Mouse (Mus musculus): Measurements from ENCODE around the gene Taok2. TPM values are rescaled to one million over a fixed set of nuclear protein-coding genes. Genes with fewer than 3 reads are reported as not detected.
A peak's percentile ranks its signal among the peaks of the same experiment; 100 is the strongest.

Gene Taok2
- total RNA-seq, 2 experiments from 2014 or later, result 156 to 160 TPM

DNA sequence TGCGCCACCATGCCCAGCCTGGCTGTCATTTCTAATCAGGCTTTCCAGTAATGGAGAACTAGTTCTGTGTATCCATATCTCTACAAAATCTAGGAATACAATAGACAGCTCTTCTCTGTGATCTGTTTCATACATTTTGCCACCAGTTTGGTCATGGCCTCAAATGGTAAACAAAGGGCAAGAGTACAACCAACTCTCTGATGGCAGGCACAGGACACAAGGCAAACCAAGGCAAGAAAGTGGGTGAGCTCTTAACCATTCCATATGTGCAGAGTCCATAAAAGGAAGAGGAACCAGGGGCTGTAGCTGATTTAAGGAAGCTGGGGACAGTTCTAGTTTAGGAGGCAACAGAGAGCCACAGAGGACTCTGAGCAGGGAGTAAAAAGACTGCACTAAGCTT lies 7.3 kb downstream of the Taok2 start:
- DNase-seq (ENCODE audit: low spot score in 2 of 2), result no peak

DNA sequence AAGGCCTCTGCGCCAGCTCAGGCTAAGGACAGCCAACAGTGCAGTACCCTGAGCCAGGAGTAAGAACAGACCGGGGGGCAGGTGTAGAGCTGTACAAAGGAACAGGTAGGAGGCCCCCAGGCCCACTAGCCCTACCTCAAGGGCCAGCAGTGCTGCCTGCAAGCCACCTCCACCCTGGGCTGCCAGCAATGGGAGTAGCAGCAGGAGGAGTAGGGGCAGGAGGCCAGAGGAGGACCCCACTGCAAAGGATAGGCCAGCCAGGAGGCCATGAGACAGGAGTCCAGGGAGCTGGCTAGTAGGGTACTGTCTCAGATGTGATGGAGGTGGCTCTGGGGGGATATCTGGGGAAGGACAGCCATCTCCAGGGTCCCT lies 14.0 kb downstream of the Taok2 start:
- no peak for DNase-seq (ENCODE audit: low spot score in 2 of 2)

DNA sequence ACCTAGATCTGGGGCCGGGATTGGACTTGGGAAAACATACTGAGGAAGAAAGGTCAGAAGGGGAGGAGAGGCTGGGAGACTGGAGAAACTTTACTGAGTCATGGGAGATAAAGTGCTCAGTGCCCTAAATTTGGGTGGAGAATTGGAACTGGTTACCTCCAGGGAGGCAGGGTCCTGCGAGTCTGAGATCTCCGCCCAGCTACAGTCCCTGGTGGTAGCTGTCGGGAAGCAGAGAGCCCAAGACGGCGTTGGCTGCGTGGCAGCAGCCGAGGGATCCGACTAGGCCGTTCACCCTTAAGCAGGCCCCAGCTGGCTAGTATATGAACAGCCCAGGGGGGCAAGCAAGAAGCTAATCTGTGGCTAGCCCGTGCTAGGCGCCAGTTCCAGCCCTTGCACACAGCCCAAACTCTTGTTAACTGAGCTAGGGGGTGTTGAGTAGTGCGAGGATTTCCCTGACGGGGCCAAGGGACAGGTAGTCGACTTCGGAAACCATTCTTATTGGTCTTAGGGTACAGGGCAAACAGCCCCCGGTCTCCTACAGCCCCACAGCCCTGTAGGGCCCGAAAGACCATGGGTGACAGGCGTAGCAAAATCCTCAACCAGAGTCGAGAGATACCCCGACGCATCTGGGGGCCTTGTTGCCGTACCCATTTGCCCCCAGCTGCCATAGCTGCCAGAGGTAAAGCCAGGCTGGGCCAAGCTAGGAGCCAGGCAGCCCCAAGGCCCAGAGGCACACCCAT lies 14.6 kb downstream of the Taok2 start:
- no peak for DNase-seq (ENCODE audit: low spot score in 2 of 2)

DNA sequence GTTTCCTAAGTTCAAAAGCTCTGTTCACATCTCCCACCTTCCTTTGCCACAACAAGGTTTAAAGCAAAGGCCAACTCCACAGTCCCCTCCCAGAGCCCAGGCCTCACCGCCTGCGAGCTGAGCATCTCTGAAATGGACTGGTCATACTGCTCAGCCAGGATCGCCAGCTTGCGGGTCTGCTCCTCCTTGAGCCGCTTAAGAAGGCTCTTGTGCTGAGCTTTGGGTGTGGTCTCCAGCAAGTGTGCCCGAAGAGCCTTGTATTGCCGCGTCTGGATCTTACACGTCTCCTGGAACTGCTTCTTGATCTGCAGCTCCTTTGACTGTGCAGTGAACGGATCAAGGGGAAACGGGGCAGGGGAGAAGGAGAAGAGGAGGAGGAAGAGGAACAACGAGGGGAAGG lies 16.5 kb downstream of the Taok2 start:
- no peak for DNase-seq (ENCODE audit: low spot score in 2 of 2)

DNA sequence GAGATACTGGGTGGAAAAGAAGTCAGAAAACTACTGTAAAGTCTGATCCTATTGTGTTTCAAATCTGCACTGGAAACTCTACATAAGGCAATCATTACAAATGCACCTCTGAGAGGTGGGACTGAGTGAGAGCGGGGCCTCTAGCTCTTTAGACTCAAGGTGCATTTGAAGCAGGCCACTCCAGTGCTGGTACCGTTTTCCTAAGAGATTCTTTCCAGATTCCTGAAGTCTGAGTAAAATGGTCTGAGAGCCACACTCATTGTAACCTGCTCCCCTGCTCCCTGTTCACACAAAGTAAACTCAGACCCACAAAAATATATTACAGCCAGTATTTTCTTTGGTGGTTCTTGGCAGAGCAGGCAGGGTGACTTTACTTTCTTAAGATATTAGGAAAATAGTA lies 17.0 kb downstream of the Taok2 start:
- no peak for DNase-seq (ENCODE audit: low spot score in 2 of 2)

DNA sequence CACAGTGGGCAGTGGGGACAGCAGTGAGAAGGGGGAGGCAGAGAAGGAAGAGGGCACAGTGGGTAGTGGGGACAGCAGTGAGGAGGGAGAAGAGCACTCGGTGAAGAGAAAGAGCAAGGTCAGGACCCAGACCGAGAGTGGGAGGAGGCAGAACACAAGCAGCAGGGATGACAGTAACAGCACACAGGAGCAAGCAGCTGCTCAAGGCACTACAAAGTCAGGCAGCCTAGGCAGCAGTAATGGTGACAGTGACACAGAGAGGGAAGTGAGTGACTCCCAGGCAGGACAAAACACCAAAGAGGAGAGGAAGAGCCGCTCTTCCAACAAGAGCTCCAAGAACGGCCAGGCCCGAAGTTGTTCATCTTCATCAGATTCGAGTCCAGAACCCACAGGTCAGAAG lies 20.7 kb downstream of the Taok2 start:
- no peak for DNase-seq (ENCODE audit: low spot score in 2 of 2)

DNA sequence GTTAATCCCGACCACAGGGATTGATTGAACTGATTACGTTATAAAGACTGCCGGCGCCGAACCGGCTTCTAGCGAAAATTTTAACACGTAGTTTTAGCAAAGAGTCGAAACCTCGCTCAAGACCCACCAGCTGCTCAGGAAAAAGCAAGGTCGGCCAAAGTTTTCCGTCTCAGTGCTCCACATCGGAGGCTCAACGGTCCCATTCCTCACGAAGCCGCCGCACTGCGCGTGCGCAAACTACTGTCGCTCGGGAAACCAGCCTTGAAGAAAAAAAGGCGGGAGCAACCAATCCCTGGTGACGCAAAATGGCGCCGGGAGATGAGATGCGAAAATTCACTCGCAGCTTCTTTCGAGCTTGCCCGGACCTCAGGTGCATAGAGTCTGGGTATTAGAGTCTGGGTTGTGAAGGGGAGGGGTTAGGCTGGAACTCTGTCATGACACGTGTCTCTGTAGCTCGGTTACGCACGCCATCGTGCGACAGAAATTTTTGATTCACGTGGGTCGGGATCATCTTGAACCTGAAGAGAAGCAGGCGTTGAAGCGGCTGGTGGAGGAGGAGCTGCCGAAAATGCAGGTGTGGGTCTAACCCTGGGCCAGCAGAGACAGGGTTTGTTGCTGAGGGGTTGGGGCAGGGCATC lies 22.2 kb downstream of the Taok2 start, which contains the start of gene Ino80e:
Gene Ino80e, minus strand, starts transcription at position 231 of the 638 bp plus-strand sequence.
- peak; percentile 92 to 96 for DNase-seq (ENCODE audit: low spot score in 2 of 2)

DNA sequence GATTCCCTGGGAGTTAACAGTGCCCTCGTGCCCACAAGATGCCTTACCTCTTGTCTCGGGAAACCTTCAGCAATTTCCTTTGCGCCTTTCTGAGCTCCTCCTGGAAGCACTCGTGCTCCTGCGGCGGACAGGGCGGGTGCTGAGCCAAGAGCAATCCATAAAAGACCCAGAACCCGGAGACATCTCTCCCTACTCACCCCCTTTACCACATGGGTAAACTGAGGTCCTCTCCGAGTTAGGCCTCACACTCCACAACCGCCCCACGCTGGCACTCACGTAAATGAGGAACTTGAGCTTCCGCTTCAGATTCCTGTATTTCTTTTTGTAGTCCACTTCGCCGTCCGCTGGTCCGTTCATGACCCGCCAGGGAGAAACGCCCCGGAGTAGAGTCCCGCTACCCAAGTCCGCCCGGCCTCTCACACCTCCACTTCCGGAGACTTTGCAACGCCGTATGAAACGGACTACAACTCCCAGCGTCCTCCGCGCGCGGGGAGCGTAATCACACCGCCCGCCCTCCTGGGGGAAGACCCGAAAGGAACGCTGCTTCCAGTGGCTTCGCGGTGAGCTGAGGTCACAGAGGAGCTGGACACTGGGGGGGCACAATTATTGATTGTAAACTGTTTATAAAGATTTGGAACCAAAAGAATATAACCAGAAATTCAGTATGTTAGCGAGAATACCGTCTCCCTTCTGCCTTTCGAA lies 22.9 kb downstream of the Taok2 start, which contains the start of gene Hirip3:
Gene Hirip3, plus strand, starts transcription at position 544 of the 702 bp plus-strand sequence.
- peak; percentile 94 to 96 for DNase-seq (ENCODE audit: low spot score in 2 of 2)

DNA sequence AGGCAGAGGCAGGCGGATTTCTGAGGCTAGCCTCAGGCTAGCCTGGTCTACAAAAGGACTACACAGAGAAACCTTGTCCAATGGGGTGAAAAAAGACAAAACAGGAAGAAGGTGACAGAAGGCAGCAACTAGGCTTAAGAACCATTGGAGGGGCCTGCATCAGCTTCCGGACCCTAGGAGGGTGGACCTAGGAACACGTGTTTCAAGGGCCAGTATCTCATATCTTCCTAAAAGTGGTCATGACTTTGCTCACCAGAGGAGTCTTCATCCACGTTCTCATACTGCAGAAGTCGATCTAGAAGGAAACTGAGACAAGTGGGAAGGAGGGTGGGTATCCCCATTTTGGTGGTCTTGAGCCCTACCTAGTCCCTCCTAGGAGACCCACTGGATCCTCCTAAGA lies 23.5 kb downstream of the Taok2 start:
- DNase-seq (ENCODE audit: low spot score in 2 of 2), result no peak

DNA sequence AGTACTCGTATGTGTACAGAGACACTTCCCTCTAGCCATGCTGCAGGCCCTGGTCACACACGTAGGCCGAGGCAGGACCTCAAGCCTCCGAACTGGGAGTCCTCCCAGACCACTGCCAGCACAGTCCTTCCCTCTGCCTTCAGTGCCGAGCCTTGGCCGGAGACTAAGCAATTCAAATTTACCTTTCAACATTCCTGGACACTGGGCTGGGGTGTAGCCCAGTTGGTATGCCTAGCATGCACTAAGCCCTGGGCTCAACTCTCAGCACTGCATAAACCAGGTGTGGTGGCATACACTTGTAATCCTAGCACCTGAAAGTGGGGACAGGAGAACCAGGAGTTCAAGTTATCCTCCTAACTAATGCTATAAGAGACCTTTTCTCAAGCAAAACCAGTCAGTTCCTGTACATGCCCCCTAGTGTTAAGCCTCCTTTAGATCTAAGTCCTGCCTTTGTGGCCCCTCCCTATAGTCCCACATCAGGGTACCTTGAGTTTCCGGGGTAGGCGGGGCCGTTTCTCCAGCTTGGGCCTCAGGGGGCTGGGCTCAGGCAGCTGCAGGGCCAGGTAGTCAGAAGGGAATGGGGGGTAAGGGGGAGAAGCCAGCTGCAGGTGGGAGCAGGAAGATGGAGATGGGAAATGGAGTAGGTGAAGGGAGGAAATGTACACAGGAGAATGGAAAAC lies 27.6 kb downstream of the Taok2 start:
- DNase-seq (ENCODE audit: low spot score in 2 of 2), result no peak

DNA sequence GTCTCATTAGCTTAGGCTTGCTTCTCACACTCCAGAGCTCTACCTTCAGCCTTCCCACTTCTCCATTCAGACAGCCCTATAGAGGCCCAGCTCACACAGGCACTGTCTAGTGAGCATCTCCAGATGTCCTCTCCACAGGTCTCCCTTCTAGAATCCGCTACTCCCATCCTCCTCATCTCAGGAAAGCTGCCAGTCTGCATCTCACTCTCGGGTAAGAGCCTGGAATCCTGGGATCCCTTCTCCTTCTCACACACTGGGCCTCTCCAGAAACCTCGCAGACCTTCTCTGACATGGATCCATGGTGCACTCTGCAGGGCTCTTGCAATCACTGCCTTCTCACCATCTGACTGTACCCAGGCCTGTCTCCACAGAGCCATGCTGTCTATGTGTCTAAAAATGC lies 28.9 kb downstream of the Taok2 start:
- DNase-seq (ENCODE audit: low spot score in 2 of 2), result no peak

DNA sequence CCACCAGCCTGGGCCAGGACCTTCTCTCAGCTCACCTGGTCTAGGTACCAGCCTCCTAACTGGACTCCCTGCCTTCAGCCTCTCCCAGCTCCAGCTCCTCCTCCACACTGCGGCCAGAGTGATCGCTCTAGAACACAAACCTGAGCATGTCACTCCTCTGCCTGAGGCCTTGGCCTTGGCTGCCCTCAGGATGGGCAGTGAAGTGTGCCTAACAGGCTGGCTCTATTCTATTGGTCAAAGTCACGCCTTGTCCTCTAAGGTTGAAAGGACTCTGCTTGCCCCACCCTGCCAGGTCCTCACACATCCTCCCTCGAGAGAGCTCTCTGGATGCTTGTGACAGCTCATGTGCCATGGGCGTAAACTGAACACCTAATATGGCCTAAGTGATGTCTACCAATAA lies 31.0 kb downstream of the Taok2 start:
- no peak for DNase-seq (ENCODE audit: low spot score in 2 of 2)

DNA sequence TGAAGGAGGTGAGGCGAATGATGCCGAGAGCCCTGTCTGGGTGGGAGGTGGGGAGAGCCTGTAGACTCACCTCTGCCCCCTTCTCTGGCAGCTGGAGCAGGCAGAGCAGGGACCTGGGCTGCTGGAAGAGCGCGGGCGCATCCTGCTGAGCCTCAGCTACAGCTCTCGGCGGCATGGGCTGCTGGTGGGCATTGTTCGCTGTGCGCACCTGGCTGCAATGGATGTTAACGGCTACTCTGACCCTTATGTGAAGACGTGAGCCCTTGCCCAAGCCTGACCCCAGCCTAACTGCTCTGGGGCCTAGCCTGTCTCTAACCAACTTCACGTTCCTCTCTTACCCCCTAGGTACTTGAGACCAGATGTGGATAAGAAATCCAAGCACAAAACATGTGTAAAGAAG lies 33.3 kb downstream of the Taok2 start:
- DNase-seq (ENCODE audit: low spot score in 2 of 2), result no peak

DNA sequence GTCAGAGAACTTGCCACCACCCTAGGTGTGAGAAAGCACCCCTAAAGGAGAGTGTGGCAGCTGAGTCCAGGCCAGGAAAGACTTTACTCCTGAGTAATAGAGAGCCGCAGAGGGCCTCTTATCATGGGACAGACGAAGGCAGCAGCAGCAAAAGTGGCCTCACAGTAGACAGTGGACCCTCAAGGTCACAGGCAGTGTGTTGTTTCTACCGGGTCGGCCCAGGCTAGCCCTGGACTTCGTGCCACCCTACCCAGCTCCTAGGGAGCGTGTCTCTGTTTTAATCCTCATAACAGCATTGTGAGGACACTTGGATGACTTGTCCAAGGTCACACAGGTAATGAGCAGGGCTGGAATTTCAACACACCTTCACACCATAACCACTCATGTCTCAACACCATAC lies 34.3 kb downstream of the Taok2 start:
- DNase-seq (ENCODE audit: low spot score in 2 of 2), result no peak

DNA sequence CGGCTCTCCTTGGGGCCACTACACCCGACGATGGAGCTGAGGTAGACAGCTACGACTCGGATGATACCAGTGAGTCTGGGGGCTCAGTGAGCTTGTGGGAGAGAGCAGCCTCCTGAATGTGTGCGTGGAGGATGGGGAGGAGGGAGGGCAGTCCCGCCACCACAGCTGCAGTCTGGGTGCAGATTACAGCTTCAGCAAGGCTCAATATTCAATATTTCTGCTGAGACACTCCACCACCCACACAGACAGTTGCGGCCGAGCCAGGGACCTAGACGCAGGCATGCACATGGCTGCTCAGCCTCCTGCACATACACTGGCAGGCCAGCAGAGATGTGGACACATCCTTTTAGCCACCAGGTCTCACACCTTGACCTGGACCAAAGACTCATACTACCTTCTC lies 35.7 kb downstream of the Taok2 start:
- DNase-seq (ENCODE audit: low spot score in 2 of 2), result no peak

DNA sequence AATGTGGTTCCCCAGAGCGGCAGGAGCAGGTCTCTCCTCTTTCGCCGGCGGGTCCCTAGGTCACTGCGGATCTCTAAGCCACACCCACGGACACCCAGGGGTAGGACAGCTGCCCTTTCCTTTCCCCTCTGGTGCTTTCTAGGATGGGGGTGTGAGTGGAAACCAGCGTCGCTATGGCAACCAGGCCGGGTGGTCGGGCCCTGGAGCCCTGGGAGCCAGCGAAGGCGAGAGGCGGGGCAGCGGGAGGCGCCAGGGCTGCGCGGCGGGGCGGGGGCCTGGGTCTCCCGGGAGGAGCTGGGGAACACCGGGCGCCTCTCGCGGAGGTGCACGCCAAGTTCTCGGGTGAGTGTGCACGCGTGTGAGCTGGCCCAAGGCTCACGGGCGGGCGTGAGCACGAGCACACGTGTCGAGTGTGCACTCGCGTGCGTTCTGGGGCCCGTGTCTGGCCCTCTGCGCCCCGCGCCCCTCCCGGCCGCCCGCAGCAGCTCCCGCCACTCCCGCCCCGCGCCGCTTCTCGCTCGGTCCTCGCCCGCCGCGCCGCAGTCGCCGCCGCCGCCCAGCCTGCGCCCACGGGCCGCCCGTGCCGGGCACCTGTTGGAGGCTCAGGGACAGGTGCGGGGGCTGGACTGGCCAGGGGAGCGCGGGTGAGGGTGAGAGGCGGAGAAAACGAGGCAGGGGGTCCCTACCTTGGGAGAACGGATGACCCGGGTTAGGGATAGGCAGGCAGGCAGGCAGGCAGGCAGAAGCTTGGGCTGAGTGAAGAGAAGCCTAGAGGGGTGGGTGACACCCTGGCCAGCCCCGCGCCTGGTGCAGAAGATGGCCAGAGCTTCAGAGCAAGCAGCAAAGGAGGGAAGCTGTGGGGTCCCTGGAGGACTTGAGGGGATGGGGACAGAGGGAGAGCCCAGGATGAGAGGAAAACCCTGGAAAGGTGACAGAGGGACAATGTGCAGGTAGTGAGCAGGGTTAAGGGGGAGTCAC lies 36.8 kb downstream of the Taok2 start:
- no peak for DNase-seq (ENCODE audit: low spot score in 2 of 2)

DNA sequence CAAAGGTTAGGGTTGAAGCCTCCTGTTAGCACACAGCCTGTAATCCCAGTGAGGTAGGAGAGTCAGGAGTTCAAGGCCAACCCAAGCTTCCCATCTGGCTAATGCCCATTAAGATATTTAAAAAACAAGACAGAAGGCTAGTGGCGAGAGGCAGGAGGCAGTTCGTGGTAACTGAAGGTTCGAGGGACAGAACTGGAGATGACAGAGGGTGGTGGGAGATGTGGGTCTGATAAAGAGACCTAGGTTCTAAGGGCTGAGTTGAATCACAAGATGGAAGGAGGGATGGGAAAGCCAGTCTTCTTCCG lies 37.4 kb downstream of the Taok2 start, which contains the start of gene Doc2a:
Gene Doc2a, plus strand, starts transcription at position 301 of the 305 bp plus-strand sequence.
- no peak for DNase-seq (ENCODE audit: low spot score in 2 of 2)

DNA sequence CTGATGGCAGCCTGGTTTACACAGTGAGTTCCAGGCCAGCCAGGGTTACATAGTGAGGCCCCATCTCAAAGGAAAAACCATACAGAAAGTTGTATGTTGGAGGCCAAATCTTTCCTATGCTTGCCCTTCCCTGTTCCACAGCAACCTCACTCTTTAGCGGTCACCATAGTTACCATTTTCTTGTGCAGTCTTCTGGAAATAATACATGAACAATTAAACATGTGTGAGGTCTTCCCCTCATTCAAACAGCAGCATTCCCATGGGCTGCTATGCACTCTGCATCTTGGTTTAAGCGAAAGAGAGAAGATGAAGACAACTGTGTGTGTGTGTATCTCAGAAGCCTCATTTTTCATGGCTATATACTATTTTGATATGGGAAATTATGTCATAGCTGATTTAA lies 39.0 kb downstream of the Taok2 start:
- no peak for DNase-seq (ENCODE audit: low spot score in 2 of 2)

DNA sequence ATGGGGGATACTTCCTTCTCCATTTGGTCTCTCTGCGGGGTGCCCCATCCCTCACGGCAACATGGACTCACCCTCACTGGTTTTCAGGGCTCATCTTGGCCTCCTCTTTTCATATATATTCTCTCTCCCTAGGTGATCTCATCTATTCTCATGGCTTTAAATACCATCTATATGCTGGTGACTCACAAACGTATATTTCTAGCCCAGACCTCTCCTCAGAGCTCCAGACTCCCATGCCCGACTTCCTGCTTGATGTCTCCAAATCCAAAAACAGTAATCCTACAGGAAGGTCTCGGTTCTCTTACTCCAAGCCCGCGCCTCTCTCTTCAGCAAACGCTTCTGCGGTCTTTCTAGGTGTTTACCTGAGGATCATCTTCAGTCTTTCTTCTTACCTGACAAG lies 41.2 kb downstream of the Taok2 start:
- DNase-seq (ENCODE audit: low spot score in 2 of 2), result no peak

DNA sequence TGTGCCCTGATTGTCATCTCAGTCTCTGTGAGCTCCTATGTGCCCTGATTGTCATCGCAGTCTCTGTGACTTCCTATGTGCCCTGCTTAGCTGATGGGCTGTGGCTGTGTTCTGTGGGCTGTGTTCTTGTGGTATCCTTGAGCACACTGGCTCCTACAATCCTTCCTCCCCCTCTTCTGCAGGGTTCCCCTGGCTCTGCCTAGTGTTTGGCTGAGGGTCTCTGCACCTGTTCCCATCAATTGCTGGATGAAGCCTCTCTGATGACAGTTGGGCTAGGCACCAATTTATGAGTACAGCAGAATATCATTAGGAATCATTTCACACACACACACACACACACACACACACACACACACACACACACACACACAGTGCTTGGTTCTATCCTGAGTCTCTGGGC lies 51.2 kb downstream of the Taok2 start:
- no peak for DNase-seq (ENCODE audit: low spot score in 2 of 2)

All from layer of hippocampus, adult 18-20 months (tissue).